In the genomic region with DNA sequence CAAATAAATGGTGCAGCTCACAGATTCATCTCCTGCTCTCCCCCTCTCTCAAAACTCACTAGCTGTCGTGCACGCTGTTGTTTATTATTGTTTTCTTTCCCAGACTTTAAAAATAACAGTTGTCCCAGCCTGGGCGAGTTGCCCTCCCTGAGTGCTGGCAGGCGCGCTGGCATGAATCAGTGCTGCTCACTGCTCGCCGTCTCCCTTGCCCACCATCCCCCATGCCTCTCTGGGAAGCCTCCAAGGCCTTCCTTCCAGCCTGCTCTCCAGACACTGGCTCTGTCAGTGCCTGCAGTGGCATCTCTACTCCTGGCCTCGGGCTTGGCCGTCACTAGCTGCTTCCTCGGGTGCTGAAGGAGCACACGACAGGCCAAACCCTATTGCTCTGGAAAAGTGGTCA, we compare ENCODE assay signal across 8 mouse cellular contexts. TPM values are rescaled to one million over a fixed set of nuclear protein-coding genes. Genes with fewer than 3 reads are reported as not detected.
DNase-seq lines count a peak whose midpoint lies in the region; ATAC-seq and TF ChIP-seq lines count a peak whose summit lies in the region.

No protein-coding gene starts in this region.

- in situ Hi-C loops in CH12.LX (cut with MboI; ENCODE audit: low pct_ligation_motif_present, low pct_unique_long_range_greater_than_20kb, low sequenced_read_pairs) = no loop called here

- intact Hi-C loops in heart, postnatal 36 days (cut with DNase I) = no loop called here

- H3K4me2 ChIP-seq in CH12.LX (ENCODE audit: insufficient read depth, low read depth, poor library complexity, severe bottlenecking) = no peak overlapping the region

- TF ChIP-seq EP300 in CH12.LX (IDR thresholded peaks at IDR 0.05; ENCODE audit: low read length) = no peak

- no peaks in the 10 kb centered on the region for H3K79me2 ChIP-seq in CH12.LX (replicated peaks; ENCODE audit: control insufficient read depth, extremely low read depth, insufficient read depth, poor library complexity, severe bottlenecking)

- H3K36me3 ChIP-seq in CH12.LX (replicated peaks in 1 of 2; ENCODE audit: control insufficient read depth in 1 of 2, insufficient read depth in 1 of 2, low read length in 1 of 2) = peaks cover 9 to 86% of the 10 kb centered on the region in 2 experiments

- H3K9ac ChIP-seq in CH12.LX (ENCODE audit: insufficient read depth, low read depth) = no peak overlapping the region

- DNase-seq in adrenal gland, adult (ENCODE audit: inconsistent age in 2 of 2, low spot score in 1 of 2) = peak; percentile 40 to 77
- DNase-seq in adrenal gland, postnatal 4 days (ENCODE audit: low spot score in 2 of 2) = no peak
- DNase-seq in CH12.LX (ENCODE audit: extremely low read depth) = no peak
- peak; percentile 84 to 90 for DNase-seq in cerebellum, postnatal 25 days
- DNase-seq in heart, postnatal 36 days = peak; percentile 63 to 69
- DNase-seq in right cerebral cortex, postnatal 14 days = peak; percentile 68
- DNase-seq in kidney, postnatal 36 days = no peak

- peaks cover 11 to 57% of the 10 kb centered on the region in 2 experiments for H3K4me1 ChIP-seq in CH12.LX (ENCODE audit: control insufficient read depth in 1 of 2, insufficient read depth in 2 of 2)

- H3K9me3 ChIP-seq in CH12.LX (replicated peaks; ENCODE audit: low read length) = no peaks in the 10 kb centered on the region

- TF ChIP-seq CTCF in CH12.LX (conservative IDR thresholded peaks at IDR 0.05 in 1 of 2, IDR thresholded peaks at IDR 0.05 in 1 of 2; ENCODE audit: low read depth in 2 of 2, low read length in 2 of 2) = no peak

- no peaks in the 10 kb centered on the region for H3K27me3 ChIP-seq in CH12.LX (replicated peaks)

- TF ChIP-seq POLR2A in CH12.LX (IDR thresholded peaks at IDR 0.05; ENCODE audit: low read depth, low read length) = no peak

- dilution Hi-C loops in CH12.LX (cut with MboI; ENCODE audit: extremely low pct_ligation_motif_present, extremely low pct_unique_long_range_greater_than_20kb, low sequenced_read_pairs) = no loop called here

- H3K4me3 ChIP-seq in CH12.LX (replicated peaks in 1 of 3; ENCODE audit: low read depth in 2 of 3, low read length in 2 of 3, poor library complexity in 1 of 3) = no peak overlapping the region

- ATAC-seq in monocyte, adult 5-6 weeks (replicated peaks; ENCODE audit: insufficient number of reproducible peaks, low FRiP score, low TSS enrichment, poor library complexity, severe bottlenecking) = no peak

- H3K27ac ChIP-seq in CH12.LX (ENCODE audit: insufficient read depth, low read depth) = 0 out of 2 replicates have a peak overlapping the region, but pooled peaks have one; percentile 15

- no peak for TF ChIP-seq RAD21 in CH12.LX (IDR thresholded peaks at IDR 0.05; ENCODE audit: low read depth, low read length)

TF ChIP-seq in CH12.LX, 34 proteins besides CTCF, POLR2A, EP300 and RAD21:
- no peak for TF ChIP-seq ZKSCAN1 (IDR thresholded peaks at IDR 0.05; ENCODE audit: borderline replicate concordance, low read depth, low read length)
- no peak for TF ChIP-seq MEF2A (IDR thresholded peaks at IDR 0.05; ENCODE audit: borderline replicate concordance, low read depth, low read length)

RNA-seq across cellular contexts. Expression of a gene that starts 48.2 kb away (rescaled TPM):
- 10 to 100 TPM; 27.4 to 27.5 TPM for total RNA-seq in adrenal gland, postnatal 4 days (2021)
- total RNA-seq in CH12.LX (2012; rRNA removed) = 56.5 and 76.1 TPM in 2 replicates
- 30.6 and 36.2 TPM in 2 replicates for total RNA-seq in CH12.LX (2014; rRNA removed)
- polyA plus RNA-seq in CH12.LX (2012; ENCODE audit: insufficient read length, low read depth) = 81.4 and 94.6 TPM in 2 replicates
- total RNA-seq in heart, postnatal 36 days (2021) = 10 to 100 TPM; 20.1 to 20.7 TPM
- 15.9 to 22.4 TPM (median 22.2 TPM) in 3 replicates for total RNA-seq in monocyte, adult 5-6 weeks (2017)

Comparison
In these comparisons a context has a peak if more than half of its experiments do, and no peak if none do; other contexts are left out.
1. DNase-seq: peak in adrenal gland, adult (2 of 2), cerebellum, postnatal 25 days (2 of 2), heart, postnatal 36 days (2 of 2) and right cerebral cortex, postnatal 14 days (single experiment); none in adrenal gland, postnatal 4 days (0 of 2), CH12.LX (single experiment) and kidney, postnatal 36 days (0 of 2).